ENCODE assay signal across 18 mouse cellular contexts in the genomic region with DNA sequence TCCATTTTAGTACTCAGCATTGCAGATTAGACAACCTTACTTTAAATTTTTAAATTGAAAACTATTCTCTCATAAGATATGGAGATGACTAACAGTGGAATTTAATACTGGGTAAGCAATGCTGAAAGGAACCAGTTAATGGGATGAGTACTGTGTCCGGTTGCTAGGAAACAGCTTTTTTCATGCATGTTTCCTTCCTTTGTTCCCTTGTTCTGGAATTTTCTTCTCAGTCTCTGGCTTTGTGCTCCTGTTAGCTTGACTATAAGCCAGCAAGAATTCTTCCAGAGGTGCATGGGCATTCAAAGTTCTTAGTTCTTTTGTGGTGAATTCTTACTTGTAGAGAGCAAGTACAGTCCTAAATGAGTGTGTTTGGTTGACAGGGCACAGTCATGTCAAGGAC. TPM values are rescaled to one million over a fixed set of nuclear protein-coding genes. Genes with fewer than 3 reads are reported as not detected.
DNase-seq lines count a peak whose midpoint lies in the region; ATAC-seq and TF ChIP-seq lines count a peak whose summit lies in the region.
"Had no signal": no experiment of that assay in that cellular context is flagged by ENCODE, and none has a peak within 500 bp of the region (broad histone marks: within the 10 kb centered on the region; RNA-seq: fewer than 3 reads in every experiment).

No protein-coding gene starts in this region.

- peak; percentile 29 for DNase-seq in NIH3T3 (ENCODE audit: low read depth)
- peak; percentile 22 for DNase-seq in hindbrain, postnatal 0 days (ENCODE audit: low spot score)
- DNase-seq in left cerebral cortex, adult 2 months (ENCODE audit: extremely low spot score in 1 of 2, low spot score in 2 of 2) = no peak
- DNase-seq in thymus, postnatal 4 days = no peak
- DNase-seq in heart, postnatal 25 days (ENCODE audit: low spot score) = no peak
- DNase-seq: cerebellum, adult 11 months; cerebellum, postnatal 25 days; heart, adult 11 months; kidney, adult 2 months; kidney, postnatal 25 days; right cerebral cortex, adult 18-20 months; thymus, adult 18-20 months had no signal

- no peak overlapping the region for H3K4me3 ChIP-seq in forebrain, embryonic 16.5 days (replicated peaks; ENCODE audit: low read length)
- H3K4me3 ChIP-seq in forebrain, embryonic 12.5 days (replicated peaks) = no peak overlapping the region
- no peak overlapping the region for H3K4me3 ChIP-seq in hindbrain, postnatal 0 days (ENCODE audit: low read length)
- H3K4me3 ChIP-seq in midbrain, embryonic 16.5 days (ENCODE audit: low read depth, low read length) = no peak overlapping the region
- no peak overlapping the region for H3K4me3 ChIP-seq in left cerebral cortex, adult 2 months
- H3K4me3 ChIP-seq: embryonic facial prominence, embryonic 15.5 days; limb, embryonic 13.5 days had no signal

- H3K36me3 ChIP-seq in forebrain, embryonic 16.5 days (ENCODE audit: control insufficient read depth, insufficient read depth) = no peaks in the 10 kb centered on the region
- H3K36me3 ChIP-seq in forebrain, embryonic 12.5 days (replicated peaks) = no peaks in the 10 kb centered on the region
- H3K36me3 ChIP-seq in hindbrain, postnatal 0 days (ENCODE audit: insufficient read depth, low read length) = no peaks in the 10 kb centered on the region
- no peaks in the 10 kb centered on the region for H3K36me3 ChIP-seq in midbrain, embryonic 16.5 days (ENCODE audit: control insufficient read depth, insufficient read depth, low read length)
- H3K36me3 ChIP-seq: embryonic facial prominence, embryonic 15.5 days; limb, embryonic 13.5 days had no signal

- H3K9me3 ChIP-seq in forebrain, embryonic 16.5 days (ENCODE audit: control insufficient read depth, low read length) = no peaks in the 10 kb centered on the region
- no peaks in the 10 kb centered on the region for H3K9me3 ChIP-seq in forebrain, embryonic 12.5 days
- H3K9me3 ChIP-seq in hindbrain, postnatal 0 days (ENCODE audit: low read length) = no peaks in the 10 kb centered on the region
- H3K9me3 ChIP-seq in midbrain, embryonic 16.5 days (replicated peaks; ENCODE audit: control insufficient read depth, low read length, poor library complexity, severe bottlenecking) = no peaks in the 10 kb centered on the region
- H3K9me3 ChIP-seq: embryonic facial prominence, embryonic 15.5 days; limb, embryonic 13.5 days had no signal

- 0 out of 2 replicates have a peak, but pooled peaks have one; percentile 15 for ATAC-seq in forebrain, embryonic 16.5 days
- no peak; the same call in 1 of the 2 replicates for ATAC-seq in forebrain, embryonic 12.5 days (ENCODE audit: low FRiP score)
- ATAC-seq in hindbrain, postnatal 0 days = 0 out of 2 replicates have a peak, but pooled peaks have one; percentile 47
- peak; percentile 36; the same call in 1 of the 2 replicates for ATAC-seq in midbrain, embryonic 16.5 days

- H3K4me1 ChIP-seq in forebrain, embryonic 16.5 days (replicated peaks; ENCODE audit: control insufficient read depth, insufficient read depth, low read length) = peaks cover 2% of the 10 kb centered on the region; the same call in 1 of the 2 replicates
- H3K4me1 ChIP-seq in forebrain, embryonic 12.5 days = peaks cover 5% of the 10 kb centered on the region; the same call in 1 of the 2 replicates
- no peaks in the 10 kb centered on the region for H3K4me1 ChIP-seq in hindbrain, postnatal 0 days (ENCODE audit: insufficient read depth, low read length)
- no peaks in the 10 kb centered on the region for H3K4me1 ChIP-seq in midbrain, embryonic 16.5 days (ENCODE audit: control insufficient read depth, insufficient read depth, low read length)
- H3K4me1 ChIP-seq: embryonic facial prominence, embryonic 15.5 days; limb, embryonic 13.5 days had no signal

- H3K27me3 ChIP-seq in forebrain, embryonic 16.5 days (replicated peaks; ENCODE audit: control insufficient read depth, insufficient read depth, low read length) = no peaks in the 10 kb centered on the region
- no peaks in the 10 kb centered on the region for H3K27me3 ChIP-seq in forebrain, embryonic 12.5 days
- no peaks in the 10 kb centered on the region for H3K27me3 ChIP-seq in hindbrain, postnatal 0 days (ENCODE audit: insufficient read depth, low read length)
- H3K27me3 ChIP-seq in midbrain, embryonic 16.5 days (ENCODE audit: control insufficient read depth, insufficient read depth, low read depth, low read length) = no peaks in the 10 kb centered on the region
- H3K27me3 ChIP-seq: embryonic facial prominence, embryonic 15.5 days; limb, embryonic 13.5 days had no signal

- H3K27ac ChIP-seq in forebrain, embryonic 16.5 days (ENCODE audit: low read length) = no peak overlapping the region
- H3K27ac ChIP-seq in forebrain, embryonic 12.5 days = no peak overlapping the region
- H3K27ac ChIP-seq in hindbrain, postnatal 0 days = no peak overlapping the region
- H3K27ac ChIP-seq in midbrain, embryonic 16.5 days (ENCODE audit: low read length) = no peak overlapping the region
- H3K27ac ChIP-seq in left cerebral cortex, adult 2 months = no peak overlapping the region
- H3K27ac ChIP-seq: embryonic facial prominence, embryonic 15.5 days; limb, embryonic 13.5 days; liver, embryonic 14.5 days had no signal

- no peak overlapping the region for H3K9ac ChIP-seq in forebrain, embryonic 16.5 days (replicated peaks; ENCODE audit: low read depth, low read length)
- no peak overlapping the region for H3K9ac ChIP-seq in forebrain, embryonic 12.5 days
- no peak overlapping the region for H3K9ac ChIP-seq in hindbrain, postnatal 0 days (replicated peaks; ENCODE audit: low read length)
- no peak overlapping the region for H3K9ac ChIP-seq in midbrain, embryonic 16.5 days (ENCODE audit: low read depth, low read length)
- H3K9ac ChIP-seq: embryonic facial prominence, embryonic 15.5 days; limb, embryonic 13.5 days; liver, embryonic 14.5 days had no signal

- 79% methylated on average over 1 of the region's 1 CpGs for WGBS in forebrain, embryonic 16.5 days
- 74% methylated on average over 1 of the region's 1 CpGs for WGBS in forebrain, embryonic 12.5 days
- WGBS in hindbrain, postnatal 0 days = 59% methylated on average over 1 of the region's 1 CpGs
- 51% methylated on average over 1 of the region's 1 CpGs for WGBS in midbrain, embryonic 16.5 days

- intact Hi-C loops in left cerebral cortex, adult 2 months (cut with DNase I) = no loop called here
- intact Hi-C loops in heart, postnatal 25 days (cut with DNase I) = no loop called here

- no peak overlapping the region for H3K4me2 ChIP-seq in forebrain, embryonic 16.5 days (ENCODE audit: low read length)
- no peak overlapping the region for H3K4me2 ChIP-seq in forebrain, embryonic 12.5 days
- no peak overlapping the region for H3K4me2 ChIP-seq in hindbrain, postnatal 0 days (ENCODE audit: low read depth, low read length)
- H3K4me2 ChIP-seq in midbrain, embryonic 16.5 days (ENCODE audit: low read length) = no peak overlapping the region
- H3K4me2 ChIP-seq: embryonic facial prominence, embryonic 15.5 days; limb, embryonic 13.5 days had no signal

- no peak for TF ChIP-seq CTCF in hindbrain, postnatal 0 days (IDR thresholded peaks at IDR 0.05; ENCODE audit: low read depth)
- no peak for TF ChIP-seq CTCF in left cerebral cortex, adult 2 months (IDR thresholded peaks at IDR 0.05)

RNA-seq across cellular contexts. Expression of a gene that starts 30.9 kb away (rescaled TPM):
- 7.7 and 8.3 TPM in 2 replicates for polyA plus RNA-seq in forebrain, embryonic 16.5 days (2015; fragmentation: Nextera tagmentation; extraction: Ambion mirVana)
- 3.9 and 4.0 TPM in 2 replicates for polyA plus RNA-seq in forebrain, embryonic 12.5 days (2016; fragmentation: Nextera tagmentation; extraction: Ambion mirVana)
- total RNA-seq in hindbrain, postnatal 0 days (2014; rRNA removed) = 42.8 and 47.0 TPM in 2 replicates
- 9.1 and 10.6 TPM in 2 replicates for polyA plus RNA-seq in hindbrain, postnatal 0 days (2015; fragmentation: Nextera tagmentation; extraction: Ambion mirVana)
- polyA plus RNA-seq in midbrain, embryonic 16.5 days (2015; fragmentation: Nextera tagmentation; extraction: Ambion mirVana) = 12.1 and 12.3 TPM in 2 replicates
- 10 to 100 TPM; 79.0 to 81.7 TPM for total RNA-seq in left cerebral cortex, adult 2 months (2021)
- total RNA-seq in heart, postnatal 25 days (2021) = 10 to 100 TPM; 15.1 to 19.1 TPM

RNA-seq across cellular contexts. Expression of a gene that starts 59.3 kb away (rescaled TPM):
- polyA plus RNA-seq in forebrain, embryonic 16.5 days (2015; fragmentation: Nextera tagmentation; extraction: Ambion mirVana) = 25.9 and 32.1 TPM in 2 replicates
- polyA plus RNA-seq in forebrain, embryonic 12.5 days (2016; fragmentation: Nextera tagmentation; extraction: Ambion mirVana) = 12.0 and 13.2 TPM in 2 replicates
- total RNA-seq in hindbrain, postnatal 0 days (2014; rRNA removed) = 26.6 and 41.7 TPM in 2 replicates
- 39.2 and 44.0 TPM in 2 replicates for polyA plus RNA-seq in hindbrain, postnatal 0 days (2015; fragmentation: Nextera tagmentation; extraction: Ambion mirVana)
- polyA plus RNA-seq in midbrain, embryonic 16.5 days (2015; fragmentation: Nextera tagmentation; extraction: Ambion mirVana) = 40.9 and 45.0 TPM in 2 replicates
- 10 to 100 TPM; 35.3 to 36.2 TPM for total RNA-seq in left cerebral cortex, adult 2 months (2021)
- total RNA-seq in heart, postnatal 25 days (2021) = 10 to 100 TPM; 15.6 to 17.9 TPM

Comparison
In these comparisons a context has a peak if more than half of its experiments do, and no peak if none do; other contexts are left out.
1. DNase-seq: peak in NIH3T3 (single experiment) and hindbrain, postnatal 0 days (single experiment); none in left cerebral cortex, adult 2 months (0 of 2), thymus, postnatal 4 days (single experiment) and heart, postnatal 25 days (single experiment).